Mouse (Mus musculus) T-helper 1 cell (primary cell): ENCODE data around the gene Gm21454.
"Not testable (repeated sequence)": the region's sequence is repeated elsewhere in the genome, so short reads cannot be mapped to it uniquely, and the experiment has no call there.

ENCODE experiments used
- in situ Hi-C: fragments of 300-600 bp; cut with MboI, MseI; formaldehyde crosslinking; loops from one replicate; pipeline ENCODE4 v1.15.1; 2025; ENCODE audit warnings: high pct_unique_total_duplicates

Gene Gm21454

DNA sequence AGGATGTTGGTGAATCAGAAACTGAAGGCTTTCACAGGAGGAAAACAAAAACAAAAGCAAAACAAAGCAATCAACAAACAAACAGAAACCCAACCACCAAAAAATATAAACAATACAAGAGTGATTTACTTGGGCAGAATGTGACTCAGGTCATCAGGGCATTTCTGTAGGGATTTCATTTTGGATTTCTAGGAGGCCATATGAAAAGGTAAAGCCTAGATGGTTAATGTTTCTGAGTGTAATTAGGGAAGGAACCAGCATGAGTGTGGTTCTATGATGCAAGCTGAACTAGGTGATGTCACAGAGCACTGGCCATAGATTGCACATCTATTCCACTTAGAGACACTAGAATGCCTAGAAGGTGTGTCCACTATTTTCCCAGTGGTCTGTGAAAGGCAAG is at the start of gene Gm21454, which contains the start of gene Gm21440:
TSS of gene Gm21454 (plus strand) at position 352 of the 400 bp plus-strand sequence.
TSS of gene Gm21440 (plus strand) at position 301 of the 400 bp plus-strand sequence.
- in situ Hi-C loops = not testable (repeated sequence)

DNA sequence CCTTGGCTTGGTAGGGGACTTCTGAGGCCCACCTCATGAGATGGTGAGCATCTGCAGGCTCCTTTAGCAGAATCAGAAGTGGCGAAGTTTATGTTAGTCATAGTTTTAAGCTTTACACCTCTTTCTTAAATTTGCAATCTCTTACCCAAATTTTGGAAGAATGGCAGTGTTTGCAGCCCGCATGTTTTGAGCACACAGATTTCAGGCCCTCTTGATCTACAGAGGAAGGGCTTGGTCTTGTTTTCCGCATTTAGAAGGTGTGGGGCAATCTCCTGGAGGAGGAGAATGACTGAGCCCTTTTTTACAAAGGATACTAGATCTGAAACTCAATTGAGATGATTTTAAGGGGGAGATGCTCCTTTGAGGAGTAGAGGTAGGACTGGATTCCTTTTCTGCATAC is 28.4 kb upstream of the Gm21454 start, which contains the start of gene Gm21828:
TSS of gene Gm21828 (minus strand) at position 101 of the 400 bp plus-strand sequence.
- in situ Hi-C loops = not testable (repeated sequence)

DNA sequence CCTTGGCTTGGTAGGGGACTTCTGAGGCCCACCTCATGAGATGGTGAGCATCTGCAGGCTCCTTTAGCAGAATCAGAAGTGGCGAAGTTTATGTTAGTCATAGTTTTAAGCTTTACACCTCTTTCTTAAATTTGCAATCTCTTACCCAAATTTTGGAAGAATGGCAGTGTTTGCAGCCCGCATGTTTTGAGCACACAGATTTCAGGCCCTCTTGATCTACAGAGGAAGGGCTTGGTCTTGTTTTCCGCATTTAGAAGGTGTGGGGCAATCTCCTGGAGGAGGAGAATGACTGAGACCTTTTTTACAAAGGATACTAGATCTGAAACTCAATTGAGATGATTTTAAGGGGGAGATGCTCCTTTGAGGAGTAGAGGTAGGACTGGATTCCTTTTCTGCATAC is 96.7 kb downstream of the Gm21454 start, which contains the start of gene Gm21725:
TSS of gene Gm21725 (minus strand) at position 101 of the 400 bp plus-strand sequence.
- in situ Hi-C loops = not testable (repeated sequence)
